27 mouse cellular contexts compared by ENCODE assay signal in the genomic region with DNA sequence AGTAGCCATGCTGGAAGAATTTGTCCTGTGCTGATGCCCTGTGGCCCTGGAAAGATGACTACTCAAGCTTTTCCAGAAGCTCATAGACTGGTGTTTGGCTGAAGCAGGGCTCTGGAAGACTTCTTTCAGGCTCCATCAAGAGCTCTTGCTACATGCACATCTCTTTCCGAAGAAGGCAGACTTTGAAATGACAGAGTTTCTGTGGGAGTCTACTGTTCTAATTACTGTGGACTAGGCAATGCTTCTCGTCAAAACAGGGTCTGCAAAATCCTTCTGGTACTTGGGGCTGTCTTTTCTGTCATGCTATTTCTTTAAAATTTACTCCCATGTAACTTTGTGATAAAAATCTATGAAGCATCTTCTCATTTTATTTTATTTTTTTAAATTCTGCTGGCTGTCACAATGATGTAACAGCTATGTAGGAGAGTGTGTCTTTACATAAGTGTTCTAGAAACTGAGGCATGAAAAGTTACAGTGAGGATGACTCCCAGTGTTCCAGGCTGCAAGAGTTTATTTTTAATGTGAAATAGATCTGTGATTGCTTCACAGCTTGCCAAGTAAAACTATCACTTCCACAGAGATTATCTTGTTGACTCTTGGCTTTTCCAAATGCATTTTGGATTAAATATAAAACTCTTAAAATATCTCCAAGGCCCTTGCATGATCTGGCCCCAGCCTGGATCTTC.
A peak's percentile ranks its signal among the peaks of the same experiment; 100 is the strongest.
DNase-seq lines count a peak whose midpoint lies in the region; TF ChIP-seq lines count a peak whose summit lies in the region.
"Had no signal": no experiment of that assay in that cellular context is flagged by ENCODE, and none has a peak within 500 bp of the region (broad histone marks: within the 10 kb centered on the region; RNA-seq: fewer than 3 reads in every experiment).

No protein-coding gene starts in this region.

- 67% methylated on average over 2 of the region's 2 CpGs for WGBS in lung, adult 2 months

- H3K4me1 ChIP-seq in lung, adult 2 months (ENCODE audit: control insufficient read depth, insufficient read depth, low read length), result no peaks in the 10 kb centered on the region
- H3K4me1 ChIP-seq: hindbrain, embryonic 12.5 days; intestine, embryonic 15.5 days; liver, embryonic 12.5 days; megakaryocyte, embryonic 14.5 days; midbrain, embryonic 12.5 days; neural tube, embryonic 12.5 days had no signal

- no peak for TF ChIP-seq POLR2A in lung, adult 2 months (IDR thresholded peaks at IDR 0.05; ENCODE audit: borderline replicate concordance, extremely low read depth, low read depth, low read length)

- TF ChIP-seq CTCF in lung, adult 2 months (IDR thresholded peaks at IDR 0.05; ENCODE audit: insufficient read depth, low read length), result no peak

- DNase-seq in frontal cortex, adult 2 months (ENCODE audit: extremely low spot score in 1 of 2, low spot score in 1 of 2), result peak; percentile 51 to 58
- no peak for DNase-seq in frontal cortex, postnatal 14 days (ENCODE audit: low spot score in 2 of 2)
- DNase-seq in layer of hippocampus, adult 9-11 months, result peak; percentile 20
- no peak for DNase-seq in layer of hippocampus, adult 8-10 months (ENCODE audit: low spot score in 2 of 2)
- peak; percentile 9 for DNase-seq in lung, postnatal 36 days
- no peak for DNase-seq in lung, adult 2 months
- DNase-seq in left cerebral cortex, adult 9 months (ENCODE audit: low spot score in 2 of 2), result peak; percentile 8 to 36
- no peak for DNase-seq in thymus, adult 18-20 months
- DNase-seq: adrenal gland, postnatal 14 days; cerebellum, adult 18-20 months; cerebellum, postnatal 10 days; gastrocnemius, postnatal 14 days; heart, postnatal 36 days; kidney, adult 2 months; kidney, postnatal 36 days; liver, postnatal 0 days; lung, postnatal 14 days; thymus, adult 2 months; thymus, postnatal 36 days had no signal

- H3K4me3 ChIP-seq in lung, adult 2 months (replicated peaks; ENCODE audit: extremely low read depth, low read depth, low read length), result no peak overlapping the region
- H3K4me3 ChIP-seq: erythroblast, embryonic 14.5 days; hindbrain, embryonic 12.5 days; intestine, embryonic 15.5 days; liver, embryonic 12.5 days; megakaryocyte, embryonic 14.5 days; midbrain, embryonic 12.5 days; myocyte; neural tube, embryonic 12.5 days had no signal

Comparison
In these comparisons a context has a peak if more than half of its experiments do, and no peak if none do; other contexts are left out.
1. DNase-seq: peak in frontal cortex, adult 2 months (2 of 2), layer of hippocampus, adult 9-11 months (single experiment), lung, postnatal 36 days (single experiment) and left cerebral cortex, adult 9 months (2 of 2); none in frontal cortex, postnatal 14 days (0 of 2), layer of hippocampus, adult 8-10 months (0 of 2), lung, adult 2 months (single experiment) and thymus, adult 18-20 months (0 of 2).